Mouse (Mus musculus) left cerebral cortex, postnatal 25 days (tissue): ENCODE measurements at regions not wholly inside any gene's neighbourhood (a gene's known extent, or its start where the extent isn't known, plus 50 kb on each side); places are given as distances from the start of the nearest gene placed in this dataset.

Source experiments
- DNase-seq, 2 experiments: peaks; one replicate each; pipeline ENCODE4 v3.0.0; 2022; ENCODE audit warnings: low spot score in 2 of 2, mixed read lengths in 1 of 2
- intact Hi-C: fragments of 180-260 bp; cut with DNase I; formaldehyde crosslinking; loops from one replicate; pipeline ENCODE4 v1.15.1; 2025

DNA sequence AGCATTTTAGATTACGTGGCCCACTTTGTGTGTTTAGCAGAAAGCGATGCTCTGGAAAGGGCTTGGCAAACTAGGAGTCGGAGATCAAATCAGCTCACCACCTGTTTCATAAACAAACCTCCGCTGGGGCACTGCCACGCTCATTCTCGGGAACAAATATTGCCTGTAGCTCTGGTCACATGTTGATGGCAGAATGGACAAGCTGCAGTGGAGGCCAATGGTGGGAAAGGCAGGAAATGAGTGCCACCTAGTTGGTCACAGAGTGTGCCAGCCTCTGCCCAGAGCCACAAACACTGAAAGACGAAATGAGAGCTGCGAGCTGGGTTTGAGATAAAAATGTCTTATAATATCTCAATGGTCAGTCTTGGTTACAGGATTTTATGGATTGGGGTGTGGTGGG lies 259.2 kb upstream of the Csf3r start:
- intact Hi-C loops = no loop called here
- no peak for DNase-seq

DNA sequence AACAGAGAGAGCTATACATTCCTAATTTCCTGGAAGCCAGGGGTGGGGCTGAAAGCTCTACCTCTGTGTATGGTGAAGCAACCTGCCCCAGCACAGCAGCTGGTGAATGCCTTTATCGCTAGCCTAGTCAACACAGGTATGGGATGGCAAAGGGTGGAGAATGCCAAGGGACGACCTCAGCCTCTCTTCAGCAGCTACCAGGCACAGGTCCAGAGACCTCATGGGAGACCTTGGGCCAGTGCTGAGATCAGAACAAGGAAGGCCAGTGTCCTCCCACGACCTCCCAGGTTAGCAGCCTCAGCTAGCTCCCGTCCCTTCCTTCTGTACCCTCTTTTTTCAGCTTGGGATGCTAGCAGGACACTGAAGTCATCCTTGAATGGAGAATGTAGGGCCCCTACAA lies 247.2 kb upstream of the Csf3r start:
- DNase-seq = no peak
- intact Hi-C loops = no loop called here

DNA sequence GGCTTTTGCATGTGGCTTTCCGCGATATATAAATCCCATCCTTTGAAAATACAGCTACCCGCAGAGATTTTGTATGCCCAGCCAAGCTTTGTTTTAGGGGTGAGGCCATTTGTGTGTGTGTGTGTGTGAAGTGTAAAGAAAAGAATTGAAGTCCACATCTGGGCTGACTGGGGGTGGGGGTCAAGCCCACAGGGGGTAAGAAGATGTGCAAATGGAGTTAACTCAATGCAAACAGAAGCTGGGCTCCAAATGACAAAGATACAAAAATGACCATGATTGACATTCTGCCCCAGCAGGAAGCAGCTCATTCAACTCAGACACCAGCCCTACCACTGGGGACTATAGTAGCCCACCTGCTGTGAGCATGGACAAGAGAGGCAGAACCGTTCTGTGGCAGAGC lies 244.2 kb upstream of the Csf3r start:
- DNase-seq = no peak
- intact Hi-C loops = loop anchor here (1.0 to 5.0 kb wide), 2 partner anchors 34 to 47 kb away; no protein-coding TSS in a partner anchor

DNA sequence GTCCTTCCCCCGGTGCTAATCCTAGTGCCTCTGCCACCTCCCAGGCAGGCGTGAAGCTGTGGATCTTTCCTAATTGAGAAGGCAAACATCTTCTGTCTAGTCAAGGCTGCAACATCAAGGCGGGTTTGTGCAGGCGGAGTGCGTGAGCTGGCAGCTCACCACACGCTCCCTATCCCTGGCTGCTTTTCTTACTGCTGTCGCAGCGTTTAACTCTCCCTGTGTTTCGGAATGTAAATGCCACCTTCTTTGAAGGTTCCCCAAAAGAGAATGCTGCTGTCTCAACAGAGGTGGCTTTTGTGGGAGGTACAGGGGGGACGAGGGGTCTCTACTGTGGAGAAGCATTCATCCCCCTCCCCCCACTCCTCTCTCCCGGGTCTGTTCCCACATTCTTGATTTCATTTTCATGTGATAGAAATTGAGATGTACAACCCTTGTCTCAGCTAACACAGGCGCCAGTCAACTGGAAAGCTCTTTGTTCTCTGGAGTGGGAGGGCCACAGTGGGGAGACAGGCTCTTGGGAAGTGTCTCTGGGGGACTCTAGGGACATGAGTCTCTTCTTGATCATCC lies 243.3 kb upstream of the Csf3r start:
- intact Hi-C loops = loop anchor here (1.0 to 5.0 kb wide), 2 partner anchors 33 to 46 kb away; no protein-coding TSS in a partner anchor
- DNase-seq = peak; percentile 72 to 92

DNA sequence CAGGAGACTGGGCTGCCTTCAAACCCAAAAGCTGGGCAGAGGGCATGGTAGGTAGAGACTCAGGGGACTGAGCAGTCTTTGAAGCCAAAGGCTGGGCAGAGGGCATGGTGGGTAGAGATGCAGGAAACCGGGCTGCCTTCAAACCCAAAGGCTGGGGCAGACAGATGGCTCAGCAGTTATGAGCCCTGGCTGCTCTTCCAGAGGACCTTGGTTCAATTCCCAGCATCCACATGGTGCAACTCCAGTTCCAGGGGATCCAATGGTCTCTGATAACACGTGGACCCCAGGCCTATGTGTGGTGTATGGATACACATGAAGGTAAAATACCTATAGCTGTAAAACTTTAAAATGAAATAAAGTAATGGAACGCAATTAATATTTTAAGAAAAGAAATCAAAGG lies 242.0 kb upstream of the Csf3r start:
- DNase-seq = no peak
- intact Hi-C loops = loop anchor here (5.0 kb wide), 1 partner anchor 45 kb away; no protein-coding TSS in a partner anchor

DNA sequence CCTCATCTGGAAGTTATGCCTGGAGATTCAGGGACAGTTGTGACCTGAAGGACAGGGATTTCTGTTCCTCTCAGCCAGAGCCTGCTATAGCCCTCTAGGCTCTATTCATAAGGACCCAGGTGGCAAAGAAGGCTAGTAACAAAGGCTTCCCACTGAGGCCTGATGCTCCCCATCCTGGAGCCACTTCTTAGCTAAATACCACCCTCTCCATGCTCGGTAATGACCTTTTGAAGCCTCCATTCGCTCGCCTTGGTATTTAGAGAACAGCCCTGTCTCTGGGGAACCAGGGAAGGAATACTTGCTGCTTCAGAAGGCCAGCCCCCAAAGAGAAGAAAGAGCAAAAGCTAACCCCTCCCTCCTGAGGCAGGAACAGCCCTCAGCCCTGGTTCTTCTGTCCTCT lies 238.3 kb upstream of the Csf3r start:
- DNase-seq = no peak
- intact Hi-C loops = no loop called here

DNA sequence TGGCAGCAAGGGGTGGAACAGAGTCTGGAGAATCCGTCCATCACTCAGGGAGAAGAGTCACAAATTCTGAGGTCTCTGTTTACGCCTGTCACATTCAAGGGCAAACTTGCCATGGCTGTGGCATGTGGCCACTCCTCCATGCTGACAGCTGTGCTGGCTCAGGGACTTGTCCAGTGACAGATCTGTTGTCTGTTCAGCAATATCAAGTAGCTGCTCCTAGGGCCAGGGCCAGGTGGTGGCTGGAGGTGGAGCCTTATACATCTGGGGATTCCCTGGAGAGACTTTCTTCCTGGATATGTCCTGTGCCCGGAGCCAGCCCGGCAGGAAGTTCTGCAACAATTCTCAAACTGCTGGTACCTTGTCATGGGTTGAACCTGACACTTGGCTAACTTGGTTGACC lies 229.7 kb upstream of the Csf3r start:
- intact Hi-C loops = no loop called here
- DNase-seq = no peak

DNA sequence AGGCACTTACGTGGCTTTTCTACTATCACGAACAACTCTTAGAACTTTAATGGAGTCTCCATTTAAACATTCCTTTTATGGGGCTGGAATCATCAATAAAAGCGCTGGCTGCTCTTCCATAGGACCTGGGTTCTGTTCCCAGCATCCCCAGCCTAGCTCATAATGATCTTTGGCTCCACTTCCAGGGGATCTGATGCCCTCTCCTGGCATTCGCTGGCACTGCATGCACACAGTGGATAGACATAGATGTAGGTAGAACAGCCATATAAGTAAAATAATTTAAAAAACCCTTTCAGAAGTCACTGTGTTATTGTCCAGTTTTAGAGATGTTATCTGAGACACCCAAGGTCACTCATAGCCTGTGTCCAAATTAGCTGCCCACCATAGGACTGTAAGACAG lies 216.4 kb upstream of the Csf3r start:
- intact Hi-C loops = no loop called here
- no peak for DNase-seq

DNA sequence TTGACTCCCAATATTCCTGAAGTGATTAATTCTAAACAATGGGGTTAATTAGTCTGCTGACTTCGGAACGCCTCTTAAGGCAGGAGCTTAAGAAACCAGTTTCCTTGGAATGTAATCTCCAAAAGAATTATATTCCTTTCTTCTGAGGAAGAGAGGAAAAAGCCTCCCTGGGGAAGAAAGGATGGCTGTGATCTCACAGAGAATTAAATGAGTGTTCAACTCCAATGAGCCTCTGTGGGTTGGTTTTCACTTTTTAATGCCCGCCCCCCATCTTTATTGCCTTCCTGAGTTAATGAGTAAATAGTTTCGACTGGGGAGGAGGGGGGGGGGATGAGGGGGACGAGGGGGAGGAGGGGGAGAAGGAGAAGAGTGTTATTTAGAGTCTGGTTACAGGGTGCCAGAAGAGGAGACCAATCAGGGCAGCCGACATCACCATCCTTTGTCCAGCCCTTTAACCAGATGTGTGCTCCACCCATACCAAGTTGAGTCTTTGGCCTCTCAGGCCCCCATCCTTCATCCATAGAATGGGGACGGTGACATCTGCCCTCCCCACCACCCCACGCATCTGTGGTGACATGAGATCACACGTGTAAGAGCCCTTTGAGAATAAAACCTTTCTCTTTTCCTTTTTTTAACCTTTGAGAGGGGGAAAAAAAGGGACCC lies 214.8 kb upstream of the Csf3r start:
- intact Hi-C loops = loop anchor here (5.0 to 10.0 kb wide), 2 partner anchors 128 to 325 kb away; no protein-coding TSS in a partner anchor
- no peak for DNase-seq

DNA sequence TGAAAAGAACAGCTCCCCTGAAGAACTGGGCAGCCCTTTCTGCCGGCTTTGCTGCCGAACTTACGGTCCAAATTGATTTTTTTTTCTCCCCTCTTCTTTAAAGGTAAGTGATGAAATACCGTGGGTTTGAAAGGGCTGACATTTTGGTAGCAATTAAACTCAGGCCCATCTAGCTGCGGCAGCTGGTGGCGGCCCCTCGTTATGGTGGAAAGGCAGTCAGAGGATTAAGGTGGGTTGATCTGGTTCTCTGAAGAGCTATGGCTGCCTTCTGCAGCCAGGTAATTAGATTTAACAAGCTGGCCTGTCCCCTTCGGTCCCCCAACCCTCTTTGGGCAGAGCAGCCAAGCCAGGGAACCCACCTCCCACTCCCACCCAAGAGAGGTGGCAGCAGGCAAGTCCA lies 214.1 kb upstream of the Csf3r start:
- intact Hi-C loops = loop anchor here (5.0 to 10.0 kb wide), 2 partner anchors 127 to 325 kb away; no protein-coding TSS in a partner anchor

DNA sequence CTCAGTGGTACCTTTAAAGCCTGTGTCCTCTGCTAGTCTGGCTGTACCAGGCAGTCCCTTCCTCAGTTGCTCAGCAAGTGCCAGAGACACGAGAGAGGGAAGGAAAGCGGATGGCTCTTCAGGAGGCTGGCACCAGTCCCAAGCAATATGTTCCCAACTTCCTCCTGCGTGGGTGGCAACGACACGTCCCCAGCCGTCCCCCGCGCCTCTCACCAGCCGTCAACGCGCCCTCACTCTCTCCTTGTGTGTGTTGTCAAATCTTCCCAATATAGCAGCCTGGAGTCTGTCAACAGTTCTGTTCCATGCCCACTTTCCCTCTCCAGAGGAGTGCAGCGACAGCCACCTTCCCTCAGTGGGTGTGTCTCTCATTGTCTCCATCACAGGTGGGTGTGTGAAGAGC lies 210.0 kb upstream of the Csf3r start:
- DNase-seq = peak; percentile 88 to 96
- intact Hi-C loops = loop anchor here (1.0 to 10.0 kb wide), 5 partner anchors 10 to 417 kb away; no protein-coding TSS in a partner anchor

More for the DNA sequence above, 214.1 kb upstream of the Csf3r start:
- no peak for DNase-seq

DNA sequence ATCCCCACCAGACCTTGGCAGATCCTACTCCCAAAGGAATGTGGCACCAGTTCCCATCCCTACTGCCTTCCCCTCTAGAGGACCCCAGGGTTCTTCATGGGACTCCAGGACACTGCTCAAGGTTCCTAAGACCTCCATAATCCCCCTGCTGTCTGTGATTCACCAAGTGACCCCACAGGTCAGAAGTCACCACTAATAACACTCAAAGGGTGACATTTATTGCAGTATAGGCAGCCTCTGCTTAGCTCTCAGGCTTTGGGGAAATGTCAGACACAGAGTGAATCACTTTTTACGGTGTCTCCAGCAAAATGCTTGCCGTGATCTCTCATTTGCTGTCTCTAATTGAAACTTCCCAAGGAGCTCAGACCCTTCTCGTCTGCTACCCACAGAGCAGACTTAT lies 209.1 kb upstream of the Csf3r start:
- intact Hi-C loops = loop anchor here (10.0 kb wide), 1 partner anchor 330 kb away; no protein-coding TSS in a partner anchor
- no peak for DNase-seq

DNA sequence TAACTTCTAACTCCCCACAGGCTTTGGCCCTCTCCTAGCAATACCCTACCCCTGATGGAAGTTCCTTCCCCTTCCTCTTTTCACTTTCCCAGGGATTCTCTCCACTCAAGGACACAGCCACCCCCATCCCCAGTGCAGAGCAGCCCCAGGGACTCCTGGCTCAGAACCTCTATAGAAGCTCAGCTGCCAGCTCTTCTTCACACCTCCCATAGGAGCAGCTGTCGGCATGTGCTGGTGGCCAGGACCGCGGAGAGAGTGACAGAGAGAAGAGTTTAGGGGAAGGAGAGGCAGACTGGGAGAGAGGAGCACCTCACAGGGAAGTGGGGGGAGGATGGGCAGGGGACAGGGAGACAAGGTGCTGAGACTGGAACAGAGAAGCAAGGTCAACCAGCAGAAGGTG lies 199.8 kb upstream of the Csf3r start:
- peak; percentile 64 to 91 for DNase-seq
- intact Hi-C loops = loop anchor here (1.0 kb wide), 1 partner anchor 10 kb away; no protein-coding TSS in a partner anchor

DNA sequence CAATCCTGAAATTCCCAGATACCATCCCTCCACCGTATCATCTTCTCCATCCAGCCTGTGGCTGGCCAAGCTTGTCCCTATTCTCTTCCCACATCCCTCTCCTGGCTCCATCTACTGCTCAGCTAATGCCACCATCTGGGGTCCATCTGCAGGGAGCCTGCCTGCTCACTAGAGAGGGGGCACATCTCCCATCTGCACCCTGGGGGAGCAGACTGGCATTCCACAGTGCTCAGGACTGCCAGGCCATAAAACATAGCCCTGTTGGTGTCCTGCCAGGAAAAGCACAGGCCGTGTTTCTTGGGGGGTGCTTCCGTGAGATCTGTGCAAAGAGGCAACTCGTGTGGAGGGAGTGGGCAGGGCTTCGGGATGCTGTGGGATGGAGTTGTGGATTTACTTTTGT lies 197.9 kb upstream of the Csf3r start:
- intact Hi-C loops = loop anchor here (5.0 kb wide), 1 partner anchor 44 kb away; no protein-coding TSS in a partner anchor

DNA sequence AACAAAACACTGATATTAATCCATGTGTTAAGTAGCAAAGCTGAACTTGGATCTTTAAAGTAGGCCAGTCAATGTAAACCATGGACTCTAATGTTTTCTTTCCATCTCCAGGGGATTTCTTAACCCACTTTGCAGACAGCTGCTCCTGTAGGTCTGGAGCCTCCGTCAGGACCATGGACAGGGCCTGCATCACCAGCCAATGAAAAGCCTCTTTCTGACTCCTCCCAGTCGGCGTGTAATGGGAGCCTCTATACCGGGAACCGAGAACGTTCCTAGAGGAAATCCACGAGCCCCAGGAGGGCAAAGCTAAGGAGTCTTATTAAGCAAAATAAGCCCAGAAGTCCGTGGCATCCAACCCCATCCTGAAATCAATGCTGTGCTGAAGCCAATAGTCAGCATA lies 189.1 kb upstream of the Csf3r start:
- intact Hi-C loops = no loop called here
- no peak for DNase-seq

More for the DNA sequence above, 197.9 kb upstream of the Csf3r start:
- DNase-seq = peak in 1 of 2 experiments; percentile 60

DNA sequence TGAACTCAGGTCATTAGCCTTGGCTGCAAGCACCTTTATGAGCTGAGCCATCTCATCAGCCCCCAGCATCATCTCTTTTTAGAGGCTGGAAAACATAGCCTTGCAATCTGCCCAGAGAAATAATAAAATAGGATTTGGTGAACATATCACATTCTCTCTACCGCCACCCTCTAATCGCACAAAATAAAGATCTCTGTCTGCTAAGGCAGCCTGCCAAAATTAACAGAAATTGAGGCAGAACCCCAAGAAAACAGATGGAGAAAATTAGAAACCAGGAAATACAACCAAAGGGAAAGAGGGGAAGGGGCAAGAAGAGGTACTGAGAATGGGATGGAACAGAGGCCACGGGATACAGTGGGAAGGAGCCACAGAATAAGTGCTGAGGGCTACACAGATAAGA lies 176.8 kb upstream of the Csf3r start:
- peak in 1 of 2 experiments; percentile 8 for DNase-seq

DNA sequence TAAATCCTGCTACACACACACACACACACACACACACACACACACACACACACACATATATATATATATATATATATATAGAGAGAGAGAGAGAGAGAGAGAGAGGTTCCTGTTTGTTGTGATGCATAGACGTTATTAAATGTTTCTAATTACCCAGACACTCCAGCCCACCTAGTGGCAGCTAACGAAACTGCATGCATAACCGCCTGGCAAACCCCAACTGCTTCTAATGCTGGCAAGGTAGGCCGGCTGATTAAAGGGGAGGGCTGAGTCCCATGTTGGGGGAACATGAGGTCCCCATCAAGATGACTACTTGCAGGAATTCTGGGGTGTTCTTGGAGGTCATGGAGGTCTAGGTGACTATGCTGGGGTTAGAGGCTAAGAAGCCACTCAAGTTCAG lies 174.1 kb upstream of the Csf3r start:
- intact Hi-C loops = no loop called here
- peak; percentile 37 to 47 for DNase-seq

More for the DNA sequence above, 176.8 kb upstream of the Csf3r start:
- intact Hi-C loops = no loop called here

DNA sequence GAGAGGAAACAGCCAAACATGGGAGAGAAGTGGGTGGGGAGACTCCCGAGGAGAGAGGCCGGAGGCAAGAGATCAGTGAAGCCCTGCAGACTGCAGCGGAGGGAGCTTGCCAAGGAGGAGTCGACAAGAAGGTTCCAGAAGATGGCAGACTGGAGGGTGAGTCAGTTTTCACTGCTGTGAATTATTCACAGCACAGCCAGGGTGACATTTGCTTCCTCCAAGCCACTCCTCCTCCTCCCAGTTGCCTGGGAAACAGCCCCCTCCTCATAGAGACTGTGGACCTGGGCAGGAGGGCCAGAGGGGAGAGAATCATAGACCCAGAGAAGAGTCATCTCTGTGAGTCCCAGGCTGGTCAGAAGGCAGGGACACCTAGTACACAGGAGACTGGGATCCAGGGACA lies 171.8 kb upstream of the Csf3r start:
- peak; percentile 26 to 45 for DNase-seq
- intact Hi-C loops = no loop called here

DNA sequence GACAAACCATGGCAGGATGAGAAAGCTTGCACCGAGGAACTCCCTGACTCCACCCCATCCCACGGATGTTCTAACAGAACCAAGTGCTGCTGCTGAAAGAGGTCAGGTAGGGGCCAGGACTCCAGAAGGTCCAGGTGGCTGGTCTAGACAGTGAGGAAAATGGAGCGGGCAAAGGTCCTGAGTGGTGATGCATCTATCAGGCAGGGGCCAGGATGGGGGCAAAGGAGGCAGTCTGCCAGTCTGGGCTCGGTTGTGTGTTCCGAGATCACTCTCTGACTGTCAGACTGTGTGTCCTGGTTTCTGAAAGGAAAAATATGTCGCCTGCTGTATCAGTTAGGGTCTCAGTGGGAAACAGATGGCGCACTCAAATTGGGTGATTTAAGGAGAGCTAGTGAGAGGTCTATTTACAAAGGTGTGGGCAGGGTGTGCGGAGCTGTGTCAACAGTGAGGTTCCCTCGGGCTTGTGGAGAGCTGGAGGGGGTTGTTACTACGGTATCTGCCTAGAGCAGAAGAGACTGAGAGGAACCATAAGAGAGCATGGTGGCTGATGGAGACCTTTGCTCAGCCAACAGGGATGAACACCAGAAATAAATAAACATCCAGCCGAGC lies 168.3 kb upstream of the Csf3r start:
- intact Hi-C loops = no loop called here
- peak; percentile 7 to 57 for DNase-seq

DNA sequence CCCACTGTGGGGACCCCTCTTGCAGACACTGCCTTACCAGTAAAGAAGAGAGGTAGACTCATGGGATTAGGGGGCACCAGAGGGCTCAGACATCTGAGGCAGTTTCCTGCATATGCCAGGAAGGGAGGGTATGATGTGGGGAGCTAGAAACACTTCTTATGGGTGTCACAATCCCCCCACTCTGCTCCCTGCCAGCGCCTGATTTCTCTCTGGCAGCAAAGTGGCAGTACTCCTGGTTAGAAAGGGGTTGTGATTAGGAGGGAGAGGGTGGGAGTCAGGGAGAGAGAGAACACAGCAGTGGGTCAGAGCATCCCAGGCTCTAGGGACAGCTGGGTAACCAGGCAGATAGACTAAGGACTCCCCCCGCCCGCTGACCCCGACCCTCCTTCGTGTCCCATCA lies 167.6 kb upstream of the Csf3r start:
- no peak for DNase-seq
- intact Hi-C loops = no loop called here

DNA sequence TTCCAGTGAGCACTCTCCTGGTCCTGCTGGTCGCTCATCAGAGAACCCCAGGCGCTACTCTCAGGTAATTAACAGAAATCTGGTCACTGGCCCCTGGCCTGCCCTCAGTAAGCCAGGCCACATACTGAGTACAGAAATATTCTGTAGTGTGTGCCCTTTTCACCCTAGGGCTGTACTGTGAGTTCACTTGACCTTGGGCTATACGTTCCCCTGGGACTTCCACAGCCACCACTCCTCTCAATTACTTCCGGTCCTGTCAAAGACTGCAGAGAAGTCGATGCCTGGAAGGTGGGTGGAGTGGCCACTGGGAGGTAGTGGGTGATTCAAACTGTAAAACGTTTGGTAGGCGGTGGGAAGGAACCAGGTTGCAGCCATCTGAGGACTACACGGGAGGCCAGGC lies 159.3 kb upstream of the Csf3r start:
- intact Hi-C loops = no loop called here

More for the DNA sequence above, 159.3 kb upstream of the Csf3r start:
- DNase-seq = no peak
